Mouse (Mus musculus): ENCODE measurements around the gene Fam20c.

- TF ChIP-seq CTCF (IDR thresholded peaks at IDR 0.05; ENCODE audit: low read depth) (no peak), EP300 (optimal IDR thresholded peaks at IDR 0.05) (no peak)
Observed at GRCm38 (mm10) chr5:138785986-138786515, 31.7 kb downstream of the Fam20c start.
